Mouse (Mus musculus): ENCODE data around the gene Shkbp1. TPM values are rescaled to one million over a fixed set of nuclear protein-coding genes. Genes with fewer than 3 reads are reported as not detected.

The Shkbp1 gene
- total and polyA plus RNA-seq, 3 experiments: 24.2 to 77.0 TPM; not detected in 1

DNA sequence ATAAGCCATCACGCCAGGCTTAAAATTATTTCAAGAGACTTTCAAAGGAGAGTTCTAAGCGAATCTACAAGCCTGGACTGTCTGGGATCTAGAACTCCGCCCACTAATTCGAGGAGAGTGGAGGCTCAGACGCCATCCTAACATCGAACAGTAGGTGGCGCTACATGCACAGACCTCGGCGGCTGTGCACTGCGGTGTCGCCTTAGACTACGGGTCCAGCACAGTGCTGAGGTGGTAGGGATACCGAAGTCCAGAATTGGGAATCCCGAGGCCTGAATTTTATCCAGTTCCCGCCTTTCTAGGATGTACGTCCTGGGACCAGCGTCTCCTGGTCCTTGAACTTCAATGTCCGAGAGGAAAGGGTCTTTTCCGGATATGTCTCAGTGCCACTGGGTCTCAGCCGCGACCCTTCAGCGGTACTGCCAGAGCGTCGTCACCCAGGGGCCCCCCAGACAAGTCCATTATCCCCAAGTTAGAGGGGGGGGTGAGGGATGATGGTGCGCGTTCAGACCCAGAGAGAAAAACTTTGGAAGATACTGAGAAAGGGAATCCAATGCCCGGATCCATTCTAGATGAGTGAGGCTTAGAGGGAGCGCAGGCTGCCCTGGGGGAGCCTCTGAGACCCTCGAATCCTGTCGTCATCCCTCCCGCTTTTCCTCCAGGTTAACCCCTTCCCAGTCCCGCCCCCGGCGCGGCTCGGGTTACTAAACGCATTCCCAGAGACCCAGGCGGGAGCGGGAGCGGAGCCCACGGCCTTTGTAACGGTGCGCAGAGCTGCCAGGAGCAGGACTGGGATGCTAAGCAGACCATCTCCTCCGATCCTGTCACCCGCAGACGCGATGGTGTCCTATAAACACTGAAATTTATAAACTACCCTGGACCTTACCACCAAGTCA lies 19.6 kb downstream of the Shkbp1 start:
- Histone ChIP-seq H3K36me3 (ENCODE audit: control insufficient read depth in 1 of 2, insufficient read depth in 2 of 2, low read length in 2 of 2) (peaks cover 0 to 2% of the 10 kb centered on the region in 2 experiments; a peak in 2 of 4 replicates), H3K9me3 (replicated peaks; ENCODE audit: insufficient read depth, low read length) (no peaks in the 10 kb centered on the region), H3K27ac (ENCODE audit: control insufficient read depth, low read depth, low read length) (no peak overlapping the region), H3K9ac (ENCODE audit: control insufficient read depth, low read depth, low read length, poor library complexity, severe bottlenecking) (no peak overlapping the region), H3K27me3 (ENCODE audit: control insufficient read depth in 1 of 2, insufficient read depth in 2 of 2, low read length in 2 of 2) (no peaks in the 10 kb centered on the region; a peak in 1 of 4 replicates), H3K79me2 (ENCODE audit: control insufficient read depth, insufficient read depth, low read length, poor library complexity) (peaks cover 7% of the 10 kb centered on the region; the same call in 1 of the 2 replicates), H3K4me1 (ENCODE audit: control insufficient read depth in 1 of 2, insufficient read depth in 2 of 2, low read length in 2 of 2) (peaks cover 0 to 13% of the 10 kb centered on the region in 2 experiments; a peak in 2 of 4 replicates), H3K4me3 (ENCODE audit: control insufficient read depth in 1 of 2, insufficient read depth in 1 of 2, low read depth in 2 of 2, low read length in 2 of 2) (peak overlapping the region in 1 of 2 experiments; percentile 21; a peak in 1 of 4 replicates)
- peak; percentile 88 for DNase-seq (ENCODE audit: low read depth, low spot score)
- TF ChIP-seq ELF1 (IDR thresholded peaks at IDR 0.05; ENCODE audit: low read depth, low read length) (no peak), NELFE (IDR thresholded peaks at IDR 0.05; ENCODE audit: low read depth, low read length) (no peak), GATA1 (IDR thresholded peaks at IDR 0.05; ENCODE audit: low read depth, low read length) (no peak), ZKSCAN1 (IDR thresholded peaks at IDR 0.05; ENCODE audit: low read depth, low read length) (no peak), BHLHE40 (IDR thresholded peaks at IDR 0.05; ENCODE audit: borderline replicate concordance, low read depth, low read length) (peak; percentile 46; the same call in 1 of the 2 replicates), ZMIZ1 (IDR thresholded peaks at IDR 0.05; ENCODE audit: low read depth, low read length) (no peak), ETS1 (IDR thresholded peaks at IDR 0.05; ENCODE audit: low read depth, low read length) (no peak), UBTF (IDR thresholded peaks at IDR 0.05; ENCODE audit: borderline replicate concordance, insufficient read depth, low read depth, low read length) (no peak), EP300 (IDR thresholded peaks at IDR 0.05; ENCODE audit: low read depth in 1 of 2, low read length in 2 of 2) (no peak), CHD1 (IDR thresholded peaks at IDR 0.05; ENCODE audit: low read depth, low read length) (no peak), POLR2AphosphoS5 (IDR thresholded peaks at IDR 0.05; ENCODE audit: borderline replicate concordance, low read depth, low read length) (no peak), TCF12 (IDR thresholded peaks at IDR 0.05; ENCODE audit: low read depth, low read length) (no peak), E2F4 (IDR thresholded peaks at IDR 0.05; ENCODE audit: borderline replicate concordance, low read depth, low read length) (no peak), SIN3A (IDR thresholded peaks at IDR 0.05; ENCODE audit: low read length) (peak; percentile 75), TBP (IDR thresholded peaks at IDR 0.05; ENCODE audit: low read depth, low read length) (no peak), MAZ (IDR thresholded peaks at IDR 0.05; ENCODE audit: low read depth, low read length) (0 out of 2 replicates have a peak, but pooled peaks have one; percentile 46), HCFC1 (IDR thresholded peaks at IDR 0.05; ENCODE audit: low read depth, low read length) (peak; percentile 60), TAL1 (IDR thresholded peaks at IDR 0.05; ENCODE audit: low read length) (no peak), MAX (IDR thresholded peaks at IDR 0.05; ENCODE audit: low read length) (no peak), ZC3H11A (IDR thresholded peaks at IDR 0.05; ENCODE audit: low read depth, low read length) (peak; percentile 88), MXI1 (IDR thresholded peaks at IDR 0.05; ENCODE audit: low read depth, low read length) (peak; percentile 20; the same call in 1 of the 2 replicates), MAFK (IDR thresholded peaks at IDR 0.05; ENCODE audit: borderline replicate concordance, low read depth, low read length) (no peak), JUND (IDR thresholded peaks at IDR 0.05; ENCODE audit: low read depth, low read length) (no peak), USF2 (IDR thresholded peaks at IDR 0.05; ENCODE audit: borderline replicate concordance in 1 of 2, insufficient read depth in 1 of 2, low read depth in 1 of 2, low read length in 2 of 2) (no peak), CTCF (IDR thresholded peaks at IDR 0.05 in 2 of 3, conservative IDR thresholded peaks at IDR 0.05 in 1 of 3; ENCODE audit: control insufficient read depth in 1 of 3, insufficient read depth in 1 of 3, low read depth in 2 of 3, low read length in 3 of 3, poor library complexity in 1 of 3, severe bottlenecking in 1 of 3) (peak; percentile 95 to 99 (median 96)), MYC (IDR thresholded peaks at IDR 0.05; ENCODE audit: low read depth, low read length) (no peak), SMC3 (IDR thresholded peaks at IDR 0.05; ENCODE audit: low read depth, low read length) (peak; percentile 81), MYB (IDR thresholded peaks at IDR 0.05; ENCODE audit: low read depth, low read length) (no peak), POLR2AphosphoS2 (IDR thresholded peaks at IDR 0.05; ENCODE audit: low read length) (no peak), RCOR1 (IDR thresholded peaks at IDR 0.05; ENCODE audit: low read depth, low read length) (no peak), RAD21 (IDR thresholded peaks at IDR 0.05; ENCODE audit: low read depth, low read length) (peak; percentile 97), CHD2 (IDR thresholded peaks at IDR 0.05; ENCODE audit: low read length) (no peak), NRF1 (IDR thresholded peaks at IDR 0.05; ENCODE audit: insufficient read depth, low read depth, low read length, poor library complexity, severe bottlenecking) (no peak), USF1 (IDR thresholded peaks at IDR 0.05; ENCODE audit: low read depth, low read length) (no peak), ZNF384 (IDR thresholded peaks at IDR 0.05; ENCODE audit: low read depth, low read length) (0 out of 2 replicates have a peak, but pooled peaks have one; percentile 24), POLR2A (IDR thresholded peaks at IDR 0.05; ENCODE audit: control insufficient read depth in 1 of 2, insufficient read depth in 1 of 2, low read depth in 1 of 2, low read length in 2 of 2, poor library complexity in 1 of 2) (no peak)

All from MEL (cell line).